Mouse (Mus musculus): ENCODE data around the gene Slc18a3. TPM values are rescaled to one million over a fixed set of nuclear protein-coding genes. Genes with fewer than 3 reads are reported as not detected.

Gene Slc18a3
- 49.2 and 52.3 TPM in 2 replicates for polyA plus RNA-seq (2015; fragmentation: Nextera tagmentation; extraction: Ambion mirVana)

GRCm38 (mm10) chr14:32464601-32465505 is at the start of gene Slc18a3:
TSS of gene Slc18a3 (minus strand) at chr14:32464850.

GRCm38 (mm10) chr14:32513336-32514032 is 48.8 kb upstream of the Slc18a3 start, which contains the start of gene Ercc6:
TSS of gene Ercc6 (plus strand) at chr14:32513521.

GRCm38 (mm10) chr14:32465889-32466288 is 1.2 kb upstream of the Slc18a3 start, which contains the start of gene Chat:
TSS of gene Chat (minus strand) at chr14:32465989.

Other genes with a start within 250 kb of the Slc18a3 start
- gene Ogdhl, start 142.8 kb downstream of the Slc18a3 start, polyA plus RNA-seq (2015; fragmentation: Nextera tagmentation; extraction: Ambion mirVana) = 18.3 and 19.7 TPM in 2 replicates
- 0.62 and 1.1 TPM in 2 replicates for gene 1700024G13Rik, start 76.5 kb downstream of the Slc18a3 start, polyA plus RNA-seq (2015; fragmentation: Nextera tagmentation; extraction: Ambion mirVana)
- 5.3 and 5.6 TPM in 2 replicates for gene Chat, start 1.1 kb upstream of the Slc18a3 start, polyA plus RNA-seq (2015; fragmentation: Nextera tagmentation; extraction: Ambion mirVana)
- gene Ercc6, start 48.7 kb upstream of the Slc18a3 start, polyA plus RNA-seq (2015; fragmentation: Nextera tagmentation; extraction: Ambion mirVana) = 16.3 and 17.3 TPM in 2 replicates
- gene Prrxl1, start 134.6 kb upstream of the Slc18a3 start, polyA plus RNA-seq (2015; fragmentation: Nextera tagmentation; extraction: Ambion mirVana) = 85.6 and 89.6 TPM in 2 replicates
- 0.17 and 0.21 TPM in 2 replicates for gene 3425401B19Rik, start 220.4 kb upstream of the Slc18a3 start, polyA plus RNA-seq (2015; fragmentation: Nextera tagmentation; extraction: Ambion mirVana)

Measured in neural tube, postnatal 0 days (tissue).